Mouse (Mus musculus): Measurements from ENCODE around the gene Esrra.

- TF ChIP-seq CTCF (conservative IDR thresholded peaks at IDR 0.05; ENCODE audit: low read length) (no peak), POU5F1 (IDR thresholded peaks at IDR 0.05; ENCODE audit: borderline replicate concordance, low read length) (no peak)
These were observed 52.3 kb downstream of the Esrra start for GRCm38 (mm10) chr19:6869355-6869754.
